Mouse (Mus musculus) stomach, embryonic 14.5 days (tissue): ENCODE results near the gene Alpl. TPM values are rescaled to one million over a fixed set of nuclear protein-coding genes. Genes with fewer than 3 reads are reported as not detected.

Source experiments
- ATAC-seq: fragments of 200-750 bp; cut with Nextera tagmentation; 2 replicates; pipeline ENCODE4 v1.8.0; 2017; ENCODE audit warnings: low read depth, moderate TSS enrichment; ENCODE audit not compliant: insufficient number of reproducible peaks, insufficient read depth, low FRiP score
- H3K27ac ChIP-seq: fragments of 300-500 bp; sonication (generic); 2 replicates; pipeline ENCODE4 v1.5.1; 2014; ENCODE audit warnings: mild to moderate bottlenecking, low read length, moderate library complexity, mixed read lengths
- H3K27me3 ChIP-seq: fragments of 300-500 bp; sonication (generic); 2 replicates; pipeline ENCODE4 v1.6.1; 2014; ENCODE audit warnings: low read length, control low read depth, mixed read lengths; ENCODE audit not compliant: control insufficient read depth, insufficient read depth
- H3K36me3 ChIP-seq: fragments of 300-500 bp; sonication (generic); 2 replicates; pipeline ENCODE4 v1.6.1; 2014; ENCODE audit warnings: mild to moderate bottlenecking, control low read depth, low read length, moderate library complexity, mixed read lengths; ENCODE audit not compliant: control insufficient read depth, insufficient read depth
- H3K4me1 ChIP-seq: fragments of 300-500 bp; sonication (generic); 2 replicates; pipeline ENCODE4 v1.6.1; 2014; ENCODE audit warnings: low read length, control low read depth, mixed read lengths; ENCODE audit not compliant: control insufficient read depth, insufficient read depth
- H3K4me2 ChIP-seq: fragments of 300-500 bp; sonication (generic); replicated peaks from 2 replicates; pipeline ENCODE4 v1.6.1; 2014; ENCODE audit warnings: low read depth, low read length, control low read depth
- H3K4me3 ChIP-seq: fragments of 300-500 bp; sonication (generic); 2 replicates; pipeline ENCODE4 v1.5.1; 2014; ENCODE audit warnings: low read depth, low read length, control low read depth
- H3K9ac ChIP-seq: fragments of 300-500 bp; sonication (generic); replicated peaks from 2 replicates; pipeline ENCODE4 v1.6.1; 2014; ENCODE audit warnings: low read depth, mild to moderate bottlenecking, control low read depth, low read length, moderate library complexity, mixed read lengths
- H3K9me3 ChIP-seq: fragments of 300-500 bp; sonication (generic); 2 replicates; pipeline ENCODE4 v1.6.1; 2016; ENCODE audit warnings: low read depth, low read length, control low read depth; ENCODE audit not compliant: control insufficient read depth
- WGBS: fragments of 180-500 bp; shearing (Covaris S2); extraction: QIAGEN DNeasy Blood & Tissue Kit; methylation state at CpG from one replicate; pipeline ENCODE4 v1.1.7; 2014; 5-methylcytosine and 5-hydroxymethylcytosine counted together
- polyA plus RNA-seq: library from polyadenylated mRNA; unstranded; fragments of >200 nt; fragmentation: Nextera tagmentation; extraction: Ambion mirVana; gene quantifications from 2 replicates; pipeline ENCODE4 v1.2.1, GENCODE M21; 2014

Gene Alpl
- polyA plus RNA-seq, 1 experiment from 2014 or later, result 24.9 TPM

GRCm38 (mm10) chr4:137814140-137814539, 18.0 kb upstream of the Alpl start:
- Histone ChIP-seq H3K4me3 (no peak overlapping the region), H3K9ac (no peak overlapping the region), H3K36me3 (no peaks in the 10 kb centered on the region), H3K4me2 (no peak overlapping the region), H3K4me1 (no peaks in the 10 kb centered on the region), H3K9me3 (no peaks in the 10 kb centered on the region), H3K27me3 (no peaks in the 10 kb centered on the region), H3K27ac (no peak overlapping the region)
- 83% methylated on average over 7 of the region's 7 CpGs for WGBS
- ATAC-seq, result no peak

GRCm38 (mm10) chr4:137812946-137813708, 16.9 kb upstream of the Alpl start:
- WGBS, result 64% methylated on average over 13 of the region's 13 CpGs
- Histone ChIP-seq H3K4me1 (no peaks in the 10 kb centered on the region), H3K4me2 (no peak overlapping the region), H3K27me3 (no peaks in the 10 kb centered on the region), H3K36me3 (no peaks in the 10 kb centered on the region), H3K9ac (no peak overlapping the region), H3K4me3 (no peak overlapping the region), H3K9me3 (no peaks in the 10 kb centered on the region), H3K27ac (no peak overlapping the region)
- ATAC-seq, result no peak

GRCm38 (mm10) chr4:137809999-137810398, 13.8 kb upstream of the Alpl start:
- H3K27me3 ChIP-seq, result no peaks in the 10 kb centered on the region
- H3K27ac ChIP-seq, result no peak overlapping the region
- H3K4me2 ChIP-seq, result no peak overlapping the region
- no peak overlapping the region for H3K4me3 ChIP-seq
- H3K4me1 ChIP-seq, result no peaks in the 10 kb centered on the region
- no peak overlapping the region for H3K9ac ChIP-seq
- 73% methylated on average over 4 of the region's 4 CpGs for WGBS
- H3K9me3 ChIP-seq, result no peaks in the 10 kb centered on the region
- no peaks in the 10 kb centered on the region for H3K36me3 ChIP-seq
- ATAC-seq, result no peak

- H3K36me3 ChIP-seq, result no peaks in the 10 kb centered on the region
- WGBS, result 61% methylated on average over 7 of the region's 7 CpGs
Observed at GRCm38 (mm10) chr4:137807301-137807851, 11.2 kb upstream of the Alpl start.

GRCm38 (mm10) chr4:137801196-137801595, 5.0 kb upstream of the Alpl start:
- Histone ChIP-seq H3K27ac (peak overlapping the region; percentile 67), H3K4me1 (0 out of 2 replicates have a peak, but pooled peaks cover 9% of the 10 kb centered on the region), H3K36me3 (no peaks in the 10 kb centered on the region), H3K27me3 (no peaks in the 10 kb centered on the region), H3K4me3 (no peak overlapping the region), H3K9me3 (no peaks in the 10 kb centered on the region), H3K4me2 (no peak overlapping the region), H3K9ac (no peak overlapping the region)
- ATAC-seq, result peak; percentile 68
- WGBS, result 23% methylated on average over 12 of the region's 12 CpGs

More at GRCm38 (mm10) chr4:137807301-137807851, 11.2 kb upstream of the Alpl start:
- Histone ChIP-seq H3K9ac (no peak overlapping the region), H3K9me3 (no peaks in the 10 kb centered on the region), H3K4me3 (no peak overlapping the region), H3K4me1 (no peaks in the 10 kb centered on the region), H3K27me3 (no peaks in the 10 kb centered on the region), H3K27ac (no peak overlapping the region), H3K4me2 (no peak overlapping the region)
- ATAC-seq, result no peak

- Histone ChIP-seq H3K9me3 (no peaks in the 10 kb centered on the region), H3K27ac (peak overlapping the region; percentile 58), H3K9ac (no peak overlapping the region), H3K36me3 (no peaks in the 10 kb centered on the region), H3K27me3 (peaks cover 3% of the 10 kb centered on the region; the same call in 1 of the 2 replicates), H3K4me1 (peaks cover 14% of the 10 kb centered on the region; the same call in 1 of the 2 replicates), H3K4me2 (no peak overlapping the region), H3K4me3 (no peak overlapping the region)
- no peak for ATAC-seq
- 35% methylated on average over 11 of the region's 11 CpGs for WGBS
Observed at GRCm38 (mm10) chr4:137800324-137800723, 4.1 kb upstream of the Alpl start.

- WGBS, result 63% methylated on average over 4 of the region's 4 CpGs
- Histone ChIP-seq H3K27ac (no peak overlapping the region), H3K9me3 (no peaks in the 10 kb centered on the region), H3K27me3 (peaks cover 9% of the 10 kb centered on the region; the same call in 1 of the 2 replicates), H3K9ac (no peak overlapping the region), H3K4me1 (peaks cover 14% of the 10 kb centered on the region; the same call in 1 of the 2 replicates), H3K4me2 (no peak overlapping the region), H3K4me3 (no peak overlapping the region), H3K36me3 (no peaks in the 10 kb centered on the region)
- ATAC-seq, result no peak
Observed at GRCm38 (mm10) chr4:137797038-137797437, 854 bp upstream of the Alpl start.

GRCm38 (mm10) chr4:137794178-137794900, 1.8 kb downstream of the Alpl start:
- Histone ChIP-seq H3K4me1 (peaks cover 5% of the 10 kb centered on the region; the same call in 1 of the 2 replicates), H3K9me3 (no peaks in the 10 kb centered on the region), H3K4me3 (no peak overlapping the region), H3K27me3 (peaks cover 9% of the 10 kb centered on the region; the same call in 1 of the 2 replicates), H3K27ac (no peak overlapping the region), H3K9ac (no peak overlapping the region), H3K4me2 (no peak overlapping the region), H3K36me3 (no peaks in the 10 kb centered on the region)
- 83% methylated on average over 13 of the region's 13 CpGs for WGBS
- no peak for ATAC-seq
